Mouse (Mus musculus) stomach, embryonic 15.5 days (tissue): ENCODE measurements around the gene Ppm1m. TPM values are rescaled to one million over a fixed set of nuclear protein-coding genes. Genes with fewer than 3 reads are reported as not detected.

ENCODE experiments used
- ATAC-seq: fragments of 200-750 bp; cut with Nextera tagmentation; 2 replicates; pipeline ENCODE4 v1.8.0; 2017; ENCODE audit warnings: low read depth, moderate number of reproducible peaks, moderate TSS enrichment; ENCODE audit not compliant: insufficient read depth, low FRiP score
- H3K27ac ChIP-seq: fragments of 300-500 bp; sonication (generic); 2 replicates; pipeline ENCODE4 v1.5.1; 2015; ENCODE audit warnings: mild to moderate bottlenecking, inconsistent platforms
- H3K27me3 ChIP-seq: fragments of 300-500 bp; sonication (generic); replicated peaks from 2 replicates; pipeline ENCODE4 v1.6.1; 2015; ENCODE audit warnings: inconsistent platforms
- H3K36me3 ChIP-seq: fragments of 300-500 bp; sonication (generic); 2 replicates; pipeline ENCODE4 v1.6.1; 2015; ENCODE audit warnings: inconsistent platforms
- H3K4me1 ChIP-seq: fragments of 300-500 bp; sonication (generic); 2 replicates; pipeline ENCODE4 v1.6.1; 2015; ENCODE audit warnings: inconsistent platforms
- H3K4me2 ChIP-seq: fragments of 300-500 bp; sonication (generic); 2 replicates; pipeline ENCODE4 v1.6.1; 2015; ENCODE audit warnings: mild to moderate bottlenecking, inconsistent platforms
- H3K4me3 ChIP-seq: fragments of 300-500 bp; sonication (generic); replicated peaks from 2 replicates; pipeline ENCODE4 v1.5.1; 2015; ENCODE audit warnings: inconsistent platforms
- H3K9ac ChIP-seq: fragments of 300-500 bp; sonication (generic); 2 replicates; pipeline ENCODE4 v1.6.1; 2015; ENCODE audit warnings: inconsistent platforms
- H3K9me3 ChIP-seq: fragments of 300-500 bp; sonication (generic); 2 replicates; pipeline ENCODE4 v1.6.1; 2016; ENCODE audit warnings: inconsistent platforms
- WGBS: fragments of 180-500 bp; shearing (Covaris S2); methylation state at CpG from one replicate; pipeline ENCODE4 v1.1.7; 2015; 5-methylcytosine and 5-hydroxymethylcytosine counted together
- polyA plus RNA-seq: library from polyadenylated mRNA; unstranded; fragments of >200 nt; fragmentation: Nextera tagmentation; extraction: Ambion mirVana; gene quantifications from 2 replicates; pipeline ENCODE4 v1.2.1, GENCODE M21; 2015

Ppm1m gene
- polyA plus RNA-seq, 1 experiment from 2014 or later, result 42.0 TPM

DNA sequence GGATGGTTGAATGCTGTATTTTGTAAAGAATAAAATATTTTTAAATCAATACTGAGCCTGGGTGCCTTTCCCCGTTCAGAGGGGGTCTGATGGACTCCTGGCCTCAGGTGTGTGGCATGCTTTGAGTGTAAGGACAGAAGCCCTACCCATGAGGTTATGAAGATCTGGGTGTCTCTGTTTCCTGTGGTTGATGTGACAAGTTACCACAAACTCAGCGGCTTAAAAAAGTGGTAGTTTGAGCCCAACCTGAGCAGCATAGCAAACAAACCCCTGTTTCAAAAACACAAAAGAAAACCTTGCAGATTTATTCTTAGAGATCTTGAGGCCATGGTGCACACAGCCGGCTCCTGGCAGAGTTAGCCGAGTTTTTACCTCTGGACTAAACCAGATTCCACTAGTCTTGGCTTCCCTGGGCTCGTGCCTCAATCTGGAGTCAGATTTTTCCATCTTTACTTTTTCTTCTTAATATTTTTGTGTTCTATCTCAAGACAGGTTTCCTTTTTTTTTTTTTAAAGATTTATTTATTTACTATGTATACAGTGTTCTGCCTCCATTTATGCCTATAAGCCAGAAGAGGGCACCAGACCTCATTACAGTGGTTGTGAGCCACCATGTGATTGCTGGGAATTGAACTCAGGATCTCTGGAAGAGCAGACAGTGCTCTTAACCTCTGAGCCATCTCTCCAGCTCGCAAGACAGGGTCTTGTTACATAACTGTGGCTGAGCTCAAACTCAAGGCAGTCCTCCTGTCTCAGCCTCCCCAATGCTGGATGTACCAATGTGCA, 16.0 kb upstream of the Ppm1m start:
- no peaks in the 10 kb centered on the region for H3K27me3 ChIP-seq
- peaks cover 16% of the 10 kb centered on the region for H3K4me1 ChIP-seq
- H3K4me3 ChIP-seq, result no peak overlapping the region
- WGBS, result 87% methylated on average over 6 of the region's 6 CpGs
- peaks cover 11% of the 10 kb centered on the region for H3K36me3 ChIP-seq
- no peaks in the 10 kb centered on the region for H3K9me3 ChIP-seq
- no peak for ATAC-seq
- no peak overlapping the region for H3K27ac ChIP-seq
- H3K9ac ChIP-seq, result no peak overlapping the region
- H3K4me2 ChIP-seq, result no peak overlapping the region

GRCm38 (mm10) chr9:106212594-106212981, 13.0 kb upstream of the Ppm1m start:
- H3K4me2 ChIP-seq, result peak overlapping the region; percentile 50; the same call in 1 of the 2 replicates
- H3K9me3 ChIP-seq, result no peaks in the 10 kb centered on the region
- no peaks in the 10 kb centered on the region for H3K27me3 ChIP-seq
- WGBS, result 74% methylated on average over 12 of the region's 12 CpGs
- no peak overlapping the region for H3K4me3 ChIP-seq
- no peak for ATAC-seq
- peaks cover 11% of the 10 kb centered on the region for H3K36me3 ChIP-seq
- peaks cover 16% of the 10 kb centered on the region for H3K4me1 ChIP-seq
- H3K27ac ChIP-seq, result no peak overlapping the region
- no peak overlapping the region for H3K9ac ChIP-seq

DNA sequence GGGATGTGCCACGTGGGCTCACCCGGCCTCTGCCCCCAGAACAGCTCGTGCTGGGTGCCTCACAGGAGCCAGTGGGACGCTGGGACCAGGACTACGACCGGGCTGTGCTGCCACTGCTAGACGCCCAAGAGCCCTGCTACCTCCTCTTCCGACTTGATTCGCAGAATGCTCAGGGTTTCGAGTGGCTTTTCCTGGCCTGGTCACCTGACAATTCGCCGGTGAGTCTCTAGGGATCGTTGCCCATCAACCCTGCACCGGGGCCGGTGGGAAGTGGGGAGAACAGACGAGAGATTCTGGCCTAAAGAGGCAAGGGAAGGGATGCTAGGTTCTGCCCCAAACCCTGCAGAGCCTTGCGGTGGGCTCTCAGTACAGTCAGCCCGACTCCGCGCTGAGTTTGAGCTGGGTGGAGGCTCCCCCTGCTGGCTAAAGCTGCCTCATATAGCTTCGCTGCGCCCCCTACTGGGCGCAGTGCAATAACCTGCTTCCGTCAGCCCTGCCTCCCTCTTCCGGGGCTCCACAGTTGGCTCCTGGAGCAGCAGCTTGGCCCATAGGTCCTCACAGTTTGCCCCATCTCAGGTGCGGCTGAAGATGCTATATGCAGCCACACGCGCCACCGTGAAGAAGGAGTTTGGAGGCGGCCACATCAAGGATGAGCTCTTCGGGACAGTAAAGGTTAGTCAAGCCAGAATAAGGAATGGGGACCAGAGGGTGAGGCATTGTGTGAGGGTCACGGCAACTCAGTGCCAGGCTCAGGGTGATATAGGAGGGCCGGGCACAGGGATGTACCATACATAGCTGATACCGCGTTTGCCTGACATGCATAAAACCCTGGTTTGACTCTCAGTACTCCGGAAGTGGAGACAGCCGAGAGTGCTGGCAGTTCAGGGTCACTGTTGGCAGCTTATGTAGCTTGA, 12.4 kb upstream of the Ppm1m start:
- Histone ChIP-seq H3K4me3 (peak overlapping the region; percentile 26), H3K27me3 (no peaks in the 10 kb centered on the region), H3K4me2 (peak overlapping the region; percentile 50), H3K9me3 (no peaks in the 10 kb centered on the region), H3K36me3 (peaks cover 11% of the 10 kb centered on the region), H3K9ac (no peak overlapping the region; the same call in 1 of the 2 replicates), H3K4me1 (peaks cover 16% of the 10 kb centered on the region), H3K27ac (peak overlapping the region; percentile 73)
- peak; percentile 70 for ATAC-seq
- 21% methylated on average over 37 of the region's 37 CpGs for WGBS

DNA sequence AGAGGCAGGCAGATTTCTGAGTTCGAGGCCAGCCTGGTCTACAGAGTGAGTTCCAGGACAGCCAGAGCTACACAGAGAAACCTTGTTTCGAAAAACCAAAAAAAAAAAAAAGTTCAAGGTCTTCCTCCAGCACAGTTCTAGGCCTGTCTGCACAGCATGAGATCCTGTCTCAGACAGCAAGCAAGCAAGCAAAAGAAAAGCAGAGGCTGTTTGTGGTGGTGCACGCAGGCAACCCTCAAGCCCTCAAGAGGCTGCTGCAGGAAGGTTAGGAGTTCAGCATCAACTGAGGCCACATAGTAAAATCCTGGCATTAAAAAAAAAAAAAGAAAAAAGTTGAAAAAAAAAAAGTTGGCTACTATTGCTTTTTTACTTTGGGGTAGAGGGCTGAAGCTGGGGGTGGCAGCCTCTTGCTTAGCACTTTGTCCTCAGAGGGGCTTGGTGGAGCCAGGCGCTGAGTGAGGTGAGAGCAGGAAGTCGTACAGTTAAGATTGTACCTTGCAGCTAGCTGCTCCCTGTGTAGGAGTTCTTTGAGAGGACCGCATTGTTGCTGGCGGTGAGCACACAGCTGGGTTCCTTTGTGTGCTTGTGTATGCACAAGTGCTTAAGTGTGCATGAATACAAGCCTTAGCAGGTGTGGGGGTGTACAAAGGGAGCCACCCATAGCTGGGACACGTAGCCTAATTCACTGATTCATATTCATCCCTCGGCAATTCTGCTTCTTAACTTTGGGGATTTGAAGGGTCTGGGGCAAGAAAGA, 11.5 kb upstream of the Ppm1m start:
- 61% methylated on average over 9 of the region's 9 CpGs for WGBS
- peak overlapping the region; percentile 50 for H3K4me2 ChIP-seq
- peak overlapping the region; percentile 73 for H3K27ac ChIP-seq
- no peaks in the 10 kb centered on the region for H3K9me3 ChIP-seq
- H3K4me3 ChIP-seq, result peak overlapping the region; percentile 26; the same call in 1 of the 2 replicates
- H3K4me1 ChIP-seq, result peaks cover 16% of the 10 kb centered on the region
- H3K9ac ChIP-seq, result no peak overlapping the region
- peak; percentile 17; the same call in 1 of the 2 replicates for ATAC-seq
- H3K36me3 ChIP-seq, result peaks cover 11% of the 10 kb centered on the region
- H3K27me3 ChIP-seq, result no peaks in the 10 kb centered on the region

- 92% methylated on average over 4 of the region's 4 CpGs for WGBS
- H3K9me3 ChIP-seq, result no peaks in the 10 kb centered on the region
- no peak for ATAC-seq
Observed at GRCm38 (mm10) chr9:106209954-106210353, 10.4 kb upstream of the Ppm1m start.

DNA sequence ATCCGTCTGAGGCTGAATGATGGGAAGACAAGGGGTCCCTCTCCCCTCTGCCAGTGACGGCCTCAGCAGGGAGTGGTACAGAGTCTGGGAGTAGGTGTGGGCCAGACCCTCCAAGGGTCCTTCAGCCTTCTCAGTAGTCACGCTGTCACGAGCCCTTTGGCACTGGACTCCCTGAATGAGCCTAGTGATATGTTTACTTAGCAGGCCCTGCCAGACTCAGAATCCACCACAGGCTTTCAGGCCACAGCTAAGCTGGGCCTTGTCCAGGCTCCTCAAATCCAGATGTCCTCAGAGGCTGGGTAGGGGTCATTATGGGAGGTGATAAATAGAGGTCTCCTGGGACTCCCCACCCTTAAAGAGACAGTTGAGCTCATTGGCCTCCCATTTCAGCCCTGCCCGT, 8.6 kb upstream of the Ppm1m start:
- Histone ChIP-seq H3K9ac (no peak overlapping the region), H3K9me3 (no peaks in the 10 kb centered on the region), H3K27me3 (no peaks in the 10 kb centered on the region), H3K4me2 (no peak overlapping the region), H3K4me1 (peaks cover 32% of the 10 kb centered on the region), H3K4me3 (no peak overlapping the region), H3K36me3 (no peaks in the 10 kb centered on the region), H3K27ac (no peak overlapping the region)
- ATAC-seq, result no peak
- 77% methylated on average over 5 of the region's 5 CpGs for WGBS

More at GRCm38 (mm10) chr9:106209954-106210353, 10.4 kb upstream of the Ppm1m start:
- H3K4me2 ChIP-seq, result no peak overlapping the region
- H3K4me1 ChIP-seq, result peaks cover 16% of the 10 kb centered on the region
- no peaks in the 10 kb centered on the region for H3K27me3 ChIP-seq
- H3K27ac ChIP-seq, result no peak overlapping the region
- peaks cover 9% of the 10 kb centered on the region for H3K36me3 ChIP-seq
- no peak overlapping the region for H3K9ac ChIP-seq
- H3K4me3 ChIP-seq, result no peak overlapping the region

DNA sequence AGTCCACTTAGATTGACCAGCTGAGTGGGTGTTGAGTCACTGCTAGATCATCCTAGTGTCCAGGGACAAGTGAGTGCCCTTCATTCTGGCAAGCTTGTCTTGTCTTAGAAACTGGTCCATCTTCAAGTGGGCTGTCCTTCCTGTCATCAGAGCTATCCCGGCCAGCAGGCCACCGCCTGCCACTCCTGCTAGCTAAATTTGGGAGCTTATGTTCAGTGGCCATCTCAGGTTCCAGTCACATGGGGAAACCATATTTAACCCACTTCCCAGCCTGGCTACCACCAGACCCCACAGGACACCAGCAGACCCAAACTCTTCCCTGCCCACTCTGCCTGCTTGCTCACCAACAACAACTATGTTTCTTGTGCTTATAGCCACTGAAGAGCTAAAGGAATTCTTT, 7.0 kb upstream of the Ppm1m start:
- no peak for ATAC-seq
- 81% methylated on average over 2 of the region's 2 CpGs for WGBS
- no peaks in the 10 kb centered on the region for H3K36me3 ChIP-seq
- H3K27me3 ChIP-seq, result no peaks in the 10 kb centered on the region
- H3K27ac ChIP-seq, result no peak overlapping the region
- no peak overlapping the region for H3K4me2 ChIP-seq
- H3K4me1 ChIP-seq, result peaks cover 27% of the 10 kb centered on the region
- H3K9me3 ChIP-seq, result no peaks in the 10 kb centered on the region
- H3K9ac ChIP-seq, result no peak overlapping the region
- H3K4me3 ChIP-seq, result no peak overlapping the region

DNA sequence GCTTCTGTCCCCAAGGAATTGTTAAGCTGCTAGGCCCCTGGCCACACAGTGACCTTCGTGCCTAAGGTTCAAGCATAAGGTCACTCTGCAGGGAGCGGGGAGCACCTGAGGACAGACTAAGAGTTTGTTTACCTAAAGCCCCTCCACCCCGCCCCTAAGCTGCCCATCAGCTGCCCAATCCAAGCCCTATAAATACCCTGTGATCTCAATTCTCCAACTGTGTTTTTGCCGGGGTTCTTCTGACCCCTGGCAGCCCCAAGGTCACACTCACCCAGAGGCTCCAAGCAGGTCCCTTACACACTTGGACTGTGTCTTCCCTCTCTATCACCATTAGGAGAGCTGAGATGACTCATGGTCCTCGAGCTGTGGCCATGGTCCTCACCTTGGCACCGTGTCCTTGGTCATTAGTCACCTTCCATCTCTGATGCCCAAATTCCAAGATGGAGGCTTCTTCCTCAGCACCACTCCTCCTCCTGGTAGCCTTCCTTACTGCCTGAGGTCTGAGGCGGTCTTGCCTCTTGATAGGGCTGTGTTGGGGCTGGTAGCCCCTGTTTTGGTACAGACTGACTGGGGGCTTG, 6.3 kb upstream of the Ppm1m start:
- no peak for ATAC-seq
- Histone ChIP-seq H3K27me3 (no peaks in the 10 kb centered on the region), H3K36me3 (no peaks in the 10 kb centered on the region), H3K4me1 (peaks cover 20% of the 10 kb centered on the region), H3K4me3 (no peak overlapping the region), H3K9ac (no peak overlapping the region), H3K9me3 (no peaks in the 10 kb centered on the region), H3K4me2 (no peak overlapping the region), H3K27ac (no peak overlapping the region)
- WGBS, result 68% methylated on average over 7 of the region's 7 CpGs

- Histone ChIP-seq H3K27me3 (no peaks in the 10 kb centered on the region), H3K4me2 (peak overlapping the region; percentile 69), H3K4me1 (peaks cover 26% of the 10 kb centered on the region), H3K4me3 (peak overlapping the region; percentile 71), H3K9ac (no peak overlapping the region), H3K27ac (peak overlapping the region; percentile 82), H3K9me3 (no peaks in the 10 kb centered on the region), H3K36me3 (no peaks in the 10 kb centered on the region)
- ATAC-seq, result no peak
- 68% methylated on average over 7 of the region's 7 CpGs for WGBS
Observed at GRCm38 (mm10) chr9:106203990-106204851, 4.7 kb upstream of the Ppm1m start.

GRCm38 (mm10) chr9:106202819-106203636, 3.5 kb upstream of the Ppm1m start, which contains the start of gene Twf2:
Gene Twf2 (plus strand): TSS chr9:106203108.
- Histone ChIP-seq H3K9me3 (no peaks in the 10 kb centered on the region), H3K27me3 (no peaks in the 10 kb centered on the region), H3K4me1 (peaks cover 33% of the 10 kb centered on the region), H3K4me3 (peak within 1 kb of the TSS; percentile 71), H3K9ac (peak within 1 kb of the TSS; percentile 51; the same call in 1 of the 2 replicates), H3K27ac (peak within 1 kb of the TSS; percentile 82), H3K36me3 (no peaks in the 10 kb centered on the region), H3K4me2 (peak within 1 kb of the TSS; percentile 69)
- under 1% methylated on average over 61 of the region's 61 CpGs for WGBS
- ATAC-seq, result peak; percentile 89
